Mouse (Mus musculus) forebrain, embryonic 14.5 days (tissue): ENCODE results near the gene Gm17087. TPM values are rescaled to one million over a fixed set of nuclear protein-coding genes. Genes with fewer than 3 reads are reported as not detected.
A peak's percentile ranks its signal among the peaks of the same experiment; 100 is the strongest.

Source experiments
- ATAC-seq: fragments of 200-750 bp; cut with Nextera tagmentation; 2 replicates; pipeline ENCODE4 v1.8.0; 2017; ENCODE audit warnings: mild to moderate bottlenecking, moderate library complexity
- DNase-seq: peaks from one replicate; pipeline ENCODE4 v3.0.0-alpha.2; 2015; ENCODE audit warnings: low spot score
- H3K27ac ChIP-seq: fragments of 300-500 bp; sonication (generic); 2 replicates; pipeline ENCODE4 v1.5.1; 2014; ENCODE audit warnings: low read depth, mild to moderate bottlenecking, control low read depth, low read length, moderate library complexity
- H3K27me3 ChIP-seq: fragments of 300-500 bp; sonication (generic); replicated peaks from 2 replicates; pipeline ENCODE4 v1.6.1; 2014; ENCODE audit warnings: low read length, control low read depth, mixed read lengths; ENCODE audit not compliant: control insufficient read depth, insufficient read depth
- H3K36me3 ChIP-seq: fragments of 300-500 bp; sonication (generic); 2 replicates; pipeline ENCODE4 v1.6.1; 2014; ENCODE audit warnings: low read length, control low read depth; ENCODE audit not compliant: control insufficient read depth, insufficient read depth
- H3K4me1 ChIP-seq: fragments of 300-500 bp; sonication (generic); 2 replicates; pipeline ENCODE4 v1.6.1; 2014; ENCODE audit warnings: antibody characterized with exemption, low read length, control low read depth; ENCODE audit not compliant: control insufficient read depth, insufficient read depth
- H3K4me2 ChIP-seq: fragments of 300-500 bp; sonication (generic); 2 replicates; pipeline ENCODE4 v1.6.1; 2014; ENCODE audit warnings: mild to moderate bottlenecking, control low read depth, low read length
- H3K4me3 ChIP-seq: fragments of 300-500 bp; sonication (generic); 2 replicates; pipeline ENCODE4 v1.5.1; 2014; ENCODE audit warnings: low read depth, low read length, control low read depth
- H3K9ac ChIP-seq: fragments of 300-500 bp; sonication (generic); 2 replicates; pipeline ENCODE4 v1.6.1; 2014; ENCODE audit warnings: mild to moderate bottlenecking, low read length, control low read depth, moderate library complexity
- H3K9me3 ChIP-seq: fragments of 300-500 bp; sonication (generic); replicated peaks from 2 replicates; pipeline ENCODE4 v1.6.1; 2016; ENCODE audit warnings: low read length, control low read depth, mixed read lengths; ENCODE audit not compliant: control insufficient read depth
- whole genome bisulfite sequencing: fragments of 180-500 bp; shearing (Covaris S2); extraction: QIAGEN DNeasy Blood & Tissue Kit; methylation state at CpG from one replicate; pipeline ENCODE4 v1.1.7; 2014; 5-methylcytosine and 5-hydroxymethylcytosine counted together
- polyA plus RNA-seq: library from polyadenylated mRNA; unstranded; fragments of >200 nt; fragmentation: Nextera tagmentation; extraction: Ambion mirVana; gene quantifications from 2 replicates; pipeline ENCODE4 v1.2.1, GENCODE M21; 2014

Gene Gm17087
- not detected in 2 replicates for polyA plus RNA-seq

GRCm38 (mm10) chr17:8566850-8567249 lies at the start of gene Gm17087:
Gm17087 (minus strand) TSS chr17:8566950.
- Histone ChIP-seq H3K9ac (no peak within 1 kb of the TSS), H3K4me1 (no peaks in the 10 kb centered on the region)
- WGBS = 96% methylated on average over 6 of the region's 6 CpGs

GRCm38 (mm10) chr17:8613882-8614551 lies 47.3 kb upstream of the Gm17087 start:
- Histone ChIP-seq H3K4me2 (no peak overlapping the region), H3K9ac (no peak overlapping the region), H3K27me3 (no peaks in the 10 kb centered on the region), H3K4me3 (no peak overlapping the region), H3K36me3 (no peaks in the 10 kb centered on the region), H3K27ac (no peak overlapping the region), H3K9me3 (no peaks in the 10 kb centered on the region), H3K4me1 (no peaks in the 10 kb centered on the region)
- DNase-seq (peak; percentile 91), ATAC-seq (peak; percentile 73)
- 31% methylated on average over 7 of the region's 7 CpGs for WGBS

More at GRCm38 (mm10) chr17:8566850-8567249, at the start of gene Gm17087:
- ATAC-seq = no peak
- H3K4me3 ChIP-seq = no peak within 1 kb of the TSS
- no peak within 1 kb of the TSS for H3K4me2 ChIP-seq
- no peak for DNase-seq
- H3K27me3 ChIP-seq = no peaks in the 10 kb centered on the region
- H3K27ac ChIP-seq = no peak within 1 kb of the TSS
- no peaks in the 10 kb centered on the region for H3K36me3 ChIP-seq
- H3K9me3 ChIP-seq = no peaks in the 10 kb centered on the region

GRCm38 (mm10) chr17:8611916-8612315 lies 45.2 kb upstream of the Gm17087 start:
- no peaks in the 10 kb centered on the region for H3K36me3 ChIP-seq
- no peaks in the 10 kb centered on the region for H3K9me3 ChIP-seq
- WGBS = 84% methylated on average over 4 of the region's 4 CpGs
- no peak for DNase-seq
- no peak overlapping the region for H3K4me2 ChIP-seq
- H3K4me3 ChIP-seq = no peak overlapping the region
- H3K27me3 ChIP-seq = no peaks in the 10 kb centered on the region
- ATAC-seq = no peak
- no peak overlapping the region for H3K27ac ChIP-seq
- no peaks in the 10 kb centered on the region for H3K4me1 ChIP-seq
- no peak overlapping the region for H3K9ac ChIP-seq

GRCm38 (mm10) chr17:8606695-8607094 lies 39.9 kb upstream of the Gm17087 start:
- no peak overlapping the region for H3K4me3 ChIP-seq
- DNase-seq = no peak
- H3K9ac ChIP-seq = no peak overlapping the region
- H3K9me3 ChIP-seq = no peaks in the 10 kb centered on the region
- no peak overlapping the region for H3K27ac ChIP-seq
- H3K4me1 ChIP-seq = no peaks in the 10 kb centered on the region
- no peak for ATAC-seq
- H3K4me2 ChIP-seq = no peak overlapping the region
- 87% methylated on average over 3 of the region's 3 CpGs for WGBS
- no peaks in the 10 kb centered on the region for H3K27me3 ChIP-seq
- H3K36me3 ChIP-seq = no peaks in the 10 kb centered on the region

GRCm38 (mm10) chr17:8605921-8606320 lies 39.2 kb upstream of the Gm17087 start:
- DNase-seq = no peak
- no peaks in the 10 kb centered on the region for H3K27me3 ChIP-seq
- no peaks in the 10 kb centered on the region for H3K4me1 ChIP-seq
- H3K9me3 ChIP-seq = no peaks in the 10 kb centered on the region
- no peaks in the 10 kb centered on the region for H3K36me3 ChIP-seq
- H3K4me2 ChIP-seq = no peak overlapping the region
- no peak for ATAC-seq
- 92% methylated on average over 5 of the region's 5 CpGs for WGBS
- H3K4me3 ChIP-seq = no peak overlapping the region
- no peak overlapping the region for H3K27ac ChIP-seq
- H3K9ac ChIP-seq = no peak overlapping the region

GRCm38 (mm10) chr17:8602976-8603375 lies 36.2 kb upstream of the Gm17087 start:
- H3K9me3 ChIP-seq = no peaks in the 10 kb centered on the region
- H3K27ac ChIP-seq = no peak overlapping the region
- ATAC-seq (no peak), DNase-seq (no peak)
- H3K4me3 ChIP-seq = no peak overlapping the region
- no peaks in the 10 kb centered on the region for H3K27me3 ChIP-seq
- no peaks in the 10 kb centered on the region for H3K4me1 ChIP-seq
- H3K9ac ChIP-seq = no peak overlapping the region
- 92% methylated on average over 3 of the region's 3 CpGs for WGBS
- no peaks in the 10 kb centered on the region for H3K36me3 ChIP-seq
- no peak overlapping the region for H3K4me2 ChIP-seq

GRCm38 (mm10) chr17:8597790-8598189 lies 31.0 kb upstream of the Gm17087 start:
- DNase-seq (peak; percentile 90), ATAC-seq (peak; percentile 84)
- Histone ChIP-seq H3K9me3 (no peaks in the 10 kb centered on the region), H3K27ac (no peak overlapping the region), H3K4me2 (no peak overlapping the region), H3K4me3 (no peak overlapping the region), H3K27me3 (no peaks in the 10 kb centered on the region), H3K4me1 (no peaks in the 10 kb centered on the region), H3K9ac (no peak overlapping the region), H3K36me3 (no peaks in the 10 kb centered on the region)
- WGBS = 5% methylated on average over 7 of the region's 7 CpGs

GRCm38 (mm10) chr17:8592427-8593277 lies 25.9 kb upstream of the Gm17087 start:
- Histone ChIP-seq H3K4me3 (peak overlapping the region; percentile 14; the same call in 1 of the 2 replicates), H3K4me2 (peak overlapping the region; percentile 45), H3K9me3 (no peaks in the 10 kb centered on the region), H3K4me1 (no peaks in the 10 kb centered on the region), H3K9ac (no peak overlapping the region), H3K36me3 (no peaks in the 10 kb centered on the region), H3K27me3 (no peaks in the 10 kb centered on the region), H3K27ac (no peak overlapping the region)
- DNase-seq (peak; percentile 87), ATAC-seq (peak; percentile 76)
- 11% methylated on average over 22 of the region's 22 CpGs for WGBS

- WGBS = 66% methylated on average over 8 of the region's 8 CpGs
- Histone ChIP-seq H3K4me3 (no peak overlapping the region), H3K36me3 (no peaks in the 10 kb centered on the region), H3K9ac (no peak overlapping the region), H3K27me3 (no peaks in the 10 kb centered on the region), H3K9me3 (no peaks in the 10 kb centered on the region), H3K27ac (no peak overlapping the region), H3K4me2 (no peak overlapping the region), H3K4me1 (no peaks in the 10 kb centered on the region)
- DNase-seq = peak; percentile 29
- no peak for ATAC-seq
These were observed 14.8 kb upstream of the Gm17087 start for GRCm38 (mm10) chr17:8581579-8581978.
